Mouse (Mus musculus) embryonic stem cell, embryonic (primary cell): ENCODE results near the gene Six5.

Experiments used
- CTCF ChIA-PET, 4 experiments: fragments of 300-600 bp in 2 of 4; fragments of 350-600 bp in 2 of 4; sonication (Branson Sonifier 250); formaldehyde crosslinking; loops; one replicate each; lab custom pipeline; 2022; ENCODE audit warnings: inconsistent platforms in 2 of 4; lab: Charles Lee
- POLR2A ChIA-PET, 4 experiments: fragments of 300-600 bp in 2 of 4; fragments of 350-600 bp in 2 of 4; sonication (Branson Sonifier 250); formaldehyde crosslinking; loops; one replicate each; lab custom pipeline; 2022; ENCODE audit warnings: antibody characterized with exemption in 4 of 4, inconsistent platforms in 1 of 4; lab: Charles Lee

The Six5 gene

DNA sequence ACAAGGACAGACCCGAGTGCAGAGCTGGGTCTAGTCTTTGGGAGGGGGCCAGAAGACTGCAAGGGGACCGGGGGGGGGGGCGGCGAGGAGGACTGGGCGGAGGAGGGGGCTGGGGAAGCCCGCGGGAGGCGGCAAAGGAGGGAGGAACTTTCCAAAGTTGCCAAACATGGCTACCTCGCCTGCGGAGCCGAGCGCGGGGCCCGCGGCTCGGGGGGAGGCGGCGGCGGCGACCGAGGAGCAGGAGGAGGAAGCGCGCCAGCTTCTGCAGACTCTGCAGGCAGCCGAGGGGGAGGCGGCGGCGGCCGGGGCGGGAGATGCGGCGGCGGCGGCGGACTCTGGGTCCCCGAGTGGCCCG is at the start of gene Six5:
Gene Six5 (plus strand): TSS at position 124 of the 355 bp plus-strand sequence.
- ChIA-PET POLR2A (interaction anchor here in 3 of 4 experiments (0.6 to 18.1 kb wide), 27 partner anchors 8 to 534 kb away, joined by 3 to 172 read pairs (median 7); partner anchors contain the start of genes Dmwd (in 3 of the 3), Fbxo46 (in 3 of the 3), Rsph6a (in 3 of the 3) and Dmpk (in 2 of the 3)), CTCF (interaction anchor here (0.6 to 15.2 kb wide), 21 partner anchors 13 to 187 kb away, joined by 3 to 356 read pairs (median 10); partner anchors contain the start of genes Dmwd (in 3 of the 4), Gm4969 (in 2 of the 4), Eml2 (in 1 of the 4) and Fbxo46 (in 1 of the 4))

DNA sequence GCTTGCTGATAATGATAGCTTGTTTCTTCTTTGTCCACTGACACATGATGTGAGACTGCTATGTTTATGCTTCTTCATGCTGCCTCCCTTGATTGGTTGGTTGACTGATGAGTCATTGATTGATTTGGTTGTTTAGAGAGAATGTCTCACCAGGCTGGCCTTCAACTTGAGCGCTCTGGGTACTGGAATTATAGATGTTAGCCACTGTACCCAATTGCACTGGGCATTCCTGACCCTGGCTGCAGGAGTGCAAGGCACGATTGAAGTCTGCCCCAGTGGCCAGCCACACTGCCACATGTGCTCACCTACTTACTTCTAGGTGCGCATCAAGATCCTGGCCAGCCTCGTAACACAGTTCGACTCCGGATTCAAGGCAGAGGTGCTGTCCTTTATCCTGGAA is 49.8 kb upstream of the Six5 start:
- ChIA-PET POLR2A (interaction anchor here in 1 of 4 experiments (1.0 to 1.9 kb wide), 4 partner anchors 9 to 47 kb away, joined by 3 to 8 read pairs (median 4); partner anchors contain the start of gene Rsph6a), CTCF (interaction anchor here in 2 of 4 experiments (1.5 to 2.3 kb wide), 2 partner anchors 9 to 10 kb away, joined by 5 to 7 read pairs; partner anchors contain the start of gene Rsph6a (in 2 of the 2))

DNA sequence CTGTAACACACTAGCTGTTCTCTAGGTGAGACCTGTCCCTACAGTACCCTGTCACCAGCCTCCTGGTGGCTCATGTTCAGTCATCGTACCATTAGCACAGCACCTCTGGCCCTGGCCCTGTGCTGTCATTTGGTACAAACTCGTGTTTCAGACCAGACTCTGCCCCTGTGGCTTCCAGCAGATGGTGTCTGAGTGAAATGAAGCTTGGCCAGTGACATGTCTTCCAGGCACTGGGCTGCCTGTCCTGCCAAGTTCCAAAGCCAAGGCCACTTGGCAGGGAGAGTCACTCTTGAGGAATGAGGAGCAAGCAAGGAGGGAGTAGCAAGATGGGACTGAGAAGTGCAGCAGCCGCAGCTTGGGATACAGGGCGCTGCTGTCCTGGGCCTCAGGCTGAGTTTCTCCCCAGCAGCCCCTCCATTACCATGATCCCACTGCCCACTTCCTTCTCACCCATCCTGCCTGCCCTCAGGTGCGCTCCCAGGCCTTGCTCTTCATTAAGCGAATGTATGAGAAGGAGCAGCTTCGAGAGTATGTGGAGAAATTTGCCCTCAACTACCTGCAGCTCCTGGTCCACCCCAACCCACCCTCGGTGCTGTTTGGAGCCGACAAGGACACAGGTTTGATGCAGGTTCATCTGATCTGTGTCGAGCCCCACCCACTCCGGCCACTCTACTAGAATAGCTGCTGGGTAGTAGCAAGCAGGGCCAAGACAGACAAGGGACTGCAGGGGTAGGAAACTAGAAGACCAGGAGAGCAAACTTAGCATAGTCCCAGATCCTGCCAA is 47.9 kb upstream of the Six5 start:
- ChIA-PET CTCF (interaction anchor here (0.6 to 2.3 kb wide), 6 partner anchors 8 to 717 kb away, joined by 3 to 7 read pairs (median 4); partner anchors contain the start of gene Rsph6a (in 2 of the 4)), POLR2A (interaction anchor here in 3 of 4 experiments (0.6 to 1.9 kb wide), 8 partner anchors 8 to 47 kb away, joined by 3 to 8 read pairs (median 4); partner anchors contain the start of gene Rsph6a (in 2 of the 3))

DNA sequence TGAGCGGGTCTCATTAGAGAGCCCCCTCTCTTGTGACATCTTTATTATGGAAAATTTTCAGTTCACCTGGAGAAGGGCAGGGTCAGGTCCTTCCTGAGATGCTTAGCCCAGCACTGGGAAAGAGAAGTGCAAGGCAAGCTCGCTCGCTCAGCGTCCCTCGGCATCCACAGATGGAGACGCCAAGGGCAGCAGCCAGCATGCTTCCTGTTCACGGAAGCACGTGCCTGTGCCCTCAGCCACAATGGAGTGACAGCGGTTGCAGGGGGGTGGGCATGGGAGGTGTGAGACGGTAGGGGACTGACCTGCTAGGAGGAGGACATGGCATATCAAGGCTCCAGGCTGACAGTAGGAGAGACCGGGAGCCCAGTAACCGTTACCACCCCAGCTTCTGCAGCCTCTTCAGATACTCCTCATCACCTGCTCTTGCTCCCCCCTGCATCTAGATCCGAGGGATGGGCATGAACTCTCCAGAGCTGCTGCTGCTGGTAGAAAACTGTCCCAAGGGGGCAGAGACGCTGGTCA is 46.3 kb upstream of the Six5 start:
- ChIA-PET CTCF (interaction anchor here in 2 of 4 experiments (0.6 to 1.2 kb wide), 2 partner anchors 18 to 45 kb away, joined by 3 to 4 read pairs; no protein-coding TSS in a partner anchor), POLR2A (interaction anchor here in 2 of 4 experiments (1.3 to 1.5 kb wide), 4 partner anchors 8 to 46 kb away, joined by 3 to 5 read pairs (median 3); no protein-coding TSS in a partner anchor)

DNA sequence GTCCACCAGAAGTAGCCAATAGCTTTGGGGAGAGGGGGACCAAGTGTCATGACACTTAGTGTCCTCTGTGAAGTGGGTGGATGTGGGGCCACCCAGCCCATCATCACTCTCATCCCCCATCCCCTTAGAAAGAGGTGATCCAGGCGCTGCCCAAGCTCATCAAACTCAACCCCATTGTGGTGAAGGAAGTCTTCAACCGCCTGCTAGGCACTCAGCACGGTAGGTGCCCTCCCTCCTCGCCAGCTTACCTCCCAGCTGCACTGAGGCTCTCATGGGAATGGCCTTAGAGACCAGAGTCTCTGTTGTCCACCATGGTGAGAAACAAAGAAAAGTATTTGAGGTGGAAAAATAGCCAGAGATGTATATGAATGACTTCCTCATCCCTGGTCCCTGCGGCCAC is 45.1 kb upstream of the Six5 start:
- POLR2A ChIA-PET, result interaction anchor here in 3 of 4 experiments (0.6 to 1.4 kb wide), 4 partner anchors 9 to 653 kb away, joined by 3 to 4 read pairs (median 3); no protein-coding TSS in a partner anchor
- CTCF ChIA-PET, result interaction anchor here in 1 of 4 experiments (1.0 kb wide), 1 partner anchor 69 kb away, joined by 3 read pairs; the partner anchor contains the start of gene Gm4969

DNA sequence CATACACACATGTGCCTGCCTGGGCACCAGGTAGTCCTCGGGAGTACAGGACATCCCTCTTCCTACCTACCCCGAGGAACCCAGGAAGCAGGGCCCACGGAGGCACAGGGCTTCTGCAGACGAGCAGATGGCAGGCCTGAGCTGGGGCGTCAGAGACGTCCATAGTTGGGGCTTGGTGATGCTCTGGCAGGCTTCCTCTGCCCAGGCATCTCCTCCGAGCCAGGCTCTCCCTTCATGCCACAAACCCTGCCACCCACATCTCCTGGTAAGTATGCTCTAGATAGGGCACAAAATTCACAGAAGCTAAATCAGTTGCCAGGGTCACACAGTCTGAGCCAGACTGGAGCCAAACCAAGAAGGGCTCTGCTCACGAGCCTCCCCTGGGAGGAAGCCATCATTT is 44.2 kb upstream of the Six5 start:
- CTCF ChIA-PET, result interaction anchor here in 3 of 4 experiments (0.6 to 1.1 kb wide), 3 partner anchors 19 to 103 kb away, joined by 3 read pairs; no protein-coding TSS in a partner anchor
- POLR2A ChIA-PET, result interaction anchor here in 1 of 4 experiments (0.9 kb wide), 1 partner anchor 39 kb away, joined by 3 read pairs; no protein-coding TSS in a partner anchor

DNA sequence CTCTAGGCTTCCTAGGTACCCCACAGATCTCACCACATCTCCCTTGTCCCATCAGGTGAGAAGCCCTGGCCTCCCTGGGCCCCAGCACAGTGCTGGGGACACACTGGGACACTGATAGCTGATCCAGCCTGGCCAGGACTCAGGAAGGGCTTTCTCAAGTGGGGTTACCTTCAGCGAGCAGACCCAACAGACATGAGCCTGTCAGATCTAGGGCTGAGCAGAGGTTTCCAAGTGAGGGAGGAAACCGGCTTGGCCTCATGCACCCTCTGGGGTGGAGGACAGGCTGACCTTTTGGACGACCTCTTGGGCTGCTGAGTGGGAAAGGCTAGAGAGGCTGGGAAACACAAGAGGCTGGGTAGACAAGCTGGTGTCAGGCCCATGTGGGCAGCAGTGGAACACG is 43.2 kb upstream of the Six5 start:
- CTCF ChIA-PET, result interaction anchor here in 1 of 4 experiments (1.1 kb wide), 1 partner anchor 18 kb away, joined by 3 read pairs; no protein-coding TSS in a partner anchor

DNA sequence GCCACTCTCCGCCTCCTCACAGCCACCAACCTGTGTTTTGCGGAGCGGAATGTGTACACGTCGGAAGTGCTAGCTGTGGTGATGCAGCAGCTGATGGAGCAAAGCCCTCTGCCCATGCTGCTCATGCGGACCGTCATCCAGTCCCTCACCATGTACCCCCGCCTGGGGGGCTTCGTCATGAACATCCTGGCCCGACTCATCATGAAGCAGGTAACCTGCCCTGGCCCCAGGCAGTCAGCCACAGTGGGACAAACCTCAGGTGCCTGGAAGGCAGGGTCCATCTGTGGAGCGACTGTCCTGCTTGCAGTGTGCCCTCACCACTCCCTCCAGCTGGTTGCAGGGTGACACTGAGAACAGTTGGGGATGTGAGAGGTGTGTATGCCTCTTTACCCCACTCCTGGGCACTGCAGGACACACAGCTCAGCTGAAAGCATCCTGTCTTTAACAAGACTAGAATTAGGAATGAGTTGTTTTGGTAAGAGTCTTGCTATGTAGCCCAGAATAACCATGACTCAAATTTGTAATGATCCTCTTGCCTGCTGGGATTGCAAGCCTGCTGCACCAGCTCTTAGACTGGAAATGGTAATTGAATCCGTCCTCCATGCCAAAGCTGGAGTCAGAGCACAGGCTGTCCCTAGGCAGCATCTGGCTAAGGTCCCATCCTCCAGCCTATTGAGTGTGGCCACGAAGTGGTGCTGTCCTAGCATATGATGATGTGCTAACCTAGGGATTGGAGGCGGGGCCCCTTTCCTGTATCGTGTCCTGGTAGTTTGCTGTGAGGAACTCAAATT is 41.9 kb upstream of the Six5 start:
- CTCF ChIA-PET, result interaction anchor here in 3 of 4 experiments (0.7 to 2.2 kb wide), 6 partner anchors 14 to 40 kb away, joined by 3 to 33 read pairs (median 4); no protein-coding TSS in a partner anchor
- POLR2A ChIA-PET, result interaction anchor here in 3 of 4 experiments (1.0 to 3.6 kb wide), 12 partner anchors 9 to 176 kb away, joined by 3 to 23 read pairs (median 4); partner anchors contain the start of gene Six5 (in 2 of the 3)

More for the DNA sequence above, 43.2 kb upstream of the Six5 start:
- POLR2A ChIA-PET, result interaction anchor here in 3 of 4 experiments (0.6 to 3.6 kb wide), 3 partner anchors 14 to 378 kb away, joined by 3 to 12 read pairs (median 6); no protein-coding TSS in a partner anchor

DNA sequence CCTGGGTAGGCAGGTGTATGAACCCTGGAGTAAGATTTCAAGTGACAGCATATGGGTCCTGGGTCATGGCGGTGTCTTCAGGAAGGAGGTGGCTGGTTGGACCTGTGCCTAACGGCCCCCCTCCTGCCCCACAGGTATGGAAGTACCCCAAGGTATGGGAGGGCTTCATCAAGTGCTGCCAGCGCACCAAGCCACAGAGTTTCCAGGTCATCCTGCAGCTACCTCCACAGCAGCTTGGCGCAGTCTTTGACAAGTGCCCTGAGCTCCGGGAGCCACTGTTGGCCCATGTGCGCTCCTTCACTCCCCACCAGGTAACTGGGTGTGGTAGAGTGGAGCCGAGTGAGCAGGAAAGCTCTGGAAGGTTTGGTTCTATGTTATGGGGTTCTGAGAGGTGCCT is 41.3 kb upstream of the Six5 start:
- POLR2A ChIA-PET, result interaction anchor here in 3 of 4 experiments (1.0 to 3.6 kb wide), 16 partner anchors 9 to 176 kb away, joined by 3 to 23 read pairs (median 4); partner anchors contain the start of gene Six5 (in 2 of the 3)
- CTCF ChIA-PET, result interaction anchor here (1.0 to 2.2 kb wide), 15 partner anchors 12 to 146 kb away, joined by 3 to 33 read pairs (median 5); no protein-coding TSS in a partner anchor

DNA sequence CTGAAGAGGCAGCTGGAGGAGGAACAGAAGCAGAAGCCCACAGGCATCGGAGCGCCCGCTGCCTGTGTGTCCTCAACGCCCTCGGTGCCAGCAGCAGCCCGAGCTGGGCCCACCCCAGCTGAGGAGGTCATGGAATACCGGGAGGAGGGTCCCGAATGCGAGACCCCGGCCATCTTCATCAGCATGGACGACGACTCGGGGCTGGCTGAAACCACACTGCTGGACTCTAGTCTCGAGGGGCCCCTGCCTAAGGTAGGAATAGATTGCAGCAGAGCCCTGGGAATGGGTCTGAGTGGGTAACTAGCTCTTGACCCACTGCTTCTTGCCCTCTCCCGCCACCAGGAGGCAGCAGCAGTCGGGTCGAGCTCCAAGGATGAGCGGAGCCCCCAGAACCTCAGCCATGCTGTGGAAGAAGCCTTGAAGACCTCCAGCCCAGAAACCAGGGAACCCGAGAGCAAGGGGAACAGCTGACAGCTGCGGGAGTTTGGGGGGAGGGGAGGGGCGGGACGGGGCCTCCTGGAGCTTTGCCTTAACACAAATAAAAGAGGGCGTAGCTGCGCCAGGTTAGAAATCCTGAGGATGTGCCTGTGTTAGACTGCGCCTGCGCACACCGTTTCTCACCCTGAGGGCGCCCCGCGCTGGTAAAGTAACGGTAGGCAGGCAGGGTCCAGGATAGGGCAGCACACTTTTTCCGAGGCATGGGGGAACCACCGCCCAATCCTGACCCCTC is 40.2 kb upstream of the Six5 start, which contains the start of gene Rsph6a:
Gene Rsph6a (plus strand): TSS at position 644 of the 730 bp plus-strand sequence.
- POLR2A ChIA-PET, result interaction anchor here (0.6 to 3.6 kb wide), 38 partner anchors 8 to 770 kb away, joined by 3 to 23 read pairs (median 4); partner anchors contain the start of genes Six5 (in 3 of the 4), Fbxo46 (in 2 of the 4), Dmpk (in 1 of the 4) and Foxa3 (in 1 of the 4)
- CTCF ChIA-PET, result interaction anchor here (0.6 to 2.2 kb wide), 72 partner anchors 9 to 477 kb away, joined by 3 to 33 read pairs (median 5); partner anchors contain the start of genes Dmwd (in 1 of the 4), Foxa3 (in 1 of the 4), Gm4969 (in 1 of the 4) and Mypop (in 1 of the 4)

DNA sequence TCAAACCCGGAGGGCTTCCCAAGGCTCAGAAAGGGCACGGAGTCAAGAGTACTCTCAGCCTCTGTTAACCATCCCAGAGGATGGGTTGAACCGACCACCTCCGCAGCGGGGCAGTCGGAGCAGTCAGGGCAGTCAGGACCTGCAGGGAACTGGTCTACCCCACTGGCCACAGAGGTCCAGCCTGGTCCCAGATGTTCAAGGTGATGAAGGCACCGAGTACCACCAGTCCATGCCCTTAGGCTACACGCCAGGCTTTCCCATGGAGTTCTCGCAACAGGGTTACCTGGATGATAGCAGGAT is 39.7 kb upstream of the Six5 start:
- CTCF ChIA-PET, result interaction anchor here (0.6 to 2.2 kb wide), 56 partner anchors 9 to 476 kb away, joined by 3 to 33 read pairs (median 5); partner anchors contain the start of genes Dmwd (in 1 of the 4), Foxa3 (in 1 of the 4), Gm4969 (in 1 of the 4) and Pglyrp1 (in 1 of the 4)
- POLR2A ChIA-PET, result interaction anchor here (0.5 to 3.6 kb wide), 21 partner anchors 9 to 161 kb away, joined by 3 to 23 read pairs (median 3); partner anchors contain the start of genes Six5 (in 3 of the 4), Fbxo46 (in 2 of the 4) and Foxa3 (in 1 of the 4)

DNA sequence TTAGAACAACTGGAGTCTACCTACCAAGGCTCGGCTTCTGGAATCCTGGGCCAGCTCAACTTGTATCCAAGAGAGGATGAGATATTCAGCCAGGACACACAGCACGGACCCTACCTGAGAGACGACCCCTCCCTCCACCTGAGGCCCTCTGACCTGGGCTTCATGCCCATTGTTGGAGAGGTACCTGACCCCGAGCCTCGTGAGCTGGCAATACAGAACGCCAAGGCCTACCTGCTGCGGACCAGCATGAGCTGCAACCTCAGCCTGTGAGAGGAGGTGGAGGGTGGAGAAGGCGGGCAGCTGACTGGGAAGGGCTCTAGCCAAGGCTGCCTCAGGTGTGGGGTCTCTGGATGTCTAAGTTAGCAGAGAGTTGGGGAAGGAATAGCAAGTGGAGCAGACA is 39.3 kb upstream of the Six5 start:
- ChIA-PET CTCF (interaction anchor here (0.6 to 1.9 kb wide), 7 partner anchors 12 to 59 kb away, joined by 3 to 11 read pairs (median 4); partner anchors contain the start of gene Foxa3 (in 1 of the 4)), POLR2A (interaction anchor here in 3 of 4 experiments (0.5 to 2.8 kb wide), 7 partner anchors 9 to 85 kb away, joined by 3 to 23 read pairs (median 4); partner anchors contain the start of genes Fbxo46 (in 1 of the 3), Foxa3 (in 1 of the 3) and Six5 (in 1 of the 3))

DNA sequence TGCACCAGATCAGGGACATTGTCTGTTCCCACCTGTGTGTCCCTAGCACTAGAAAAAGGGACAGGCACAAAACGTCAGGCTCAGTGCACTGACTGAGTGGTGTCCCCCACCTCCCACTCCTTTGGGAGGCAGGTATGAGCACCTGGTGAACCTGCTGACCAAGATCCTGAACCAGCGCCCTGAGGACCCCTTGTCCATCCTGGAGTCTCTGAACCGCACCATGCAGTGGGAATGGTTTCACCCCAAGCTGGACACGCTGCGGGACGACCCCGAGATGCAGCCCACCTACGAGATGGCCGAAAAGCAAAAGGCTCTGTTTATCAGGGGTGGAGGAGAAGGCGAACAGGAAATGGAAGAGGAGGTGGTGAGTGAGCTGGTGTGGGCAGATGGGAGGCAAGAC is 37.0 kb upstream of the Six5 start:
- ChIA-PET POLR2A (interaction anchor here in 3 of 4 experiments (0.6 to 2.1 kb wide), 4 partner anchors 8 to 74 kb away, joined by 3 to 5 read pairs (median 3); no protein-coding TSS in a partner anchor), CTCF (interaction anchor here in 3 of 4 experiments (0.8 to 1.3 kb wide), 4 partner anchors 7 to 11 kb away, joined by 3 to 4 read pairs (median 3); no protein-coding TSS in a partner anchor)

DNA sequence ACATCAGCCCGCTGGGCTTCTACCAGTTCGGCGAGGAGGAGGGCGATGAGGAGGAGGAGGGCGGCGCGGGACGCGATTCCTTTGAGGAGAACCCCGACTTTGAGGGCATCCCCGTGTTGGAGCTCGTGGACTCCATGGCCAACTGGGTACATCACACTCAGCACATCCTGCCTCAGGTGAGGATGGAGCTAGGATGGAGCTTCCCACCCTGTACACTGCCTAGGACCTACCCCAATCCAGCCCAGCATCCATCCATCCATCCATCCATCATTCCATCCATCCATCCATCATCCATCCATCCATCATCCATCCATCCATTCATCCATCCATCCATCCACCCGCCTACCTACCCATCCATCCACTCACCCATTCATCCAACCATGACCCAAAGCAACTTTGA is 28.5 kb upstream of the Six5 start:
- CTCF ChIA-PET, result interaction anchor here (0.7 to 18.8 kb wide), 8 partner anchors 7 to 61 kb away, joined by 3 to 356 read pairs (median 4); partner anchors contain the start of genes Dmpk (in 1 of the 4), Rsph6a (in 1 of the 4) and Six5 (in 1 of the 4)
- POLR2A ChIA-PET, result interaction anchor here in 2 of 4 experiments (1.0 to 4.2 kb wide), 7 partner anchors 10 to 28 kb away, joined by 3 to 21 read pairs (median 8); partner anchors contain the start of genes Dmwd (in 1 of the 2), Rsph6a (in 1 of the 2) and Six5 (in 1 of the 2)

DNA sequence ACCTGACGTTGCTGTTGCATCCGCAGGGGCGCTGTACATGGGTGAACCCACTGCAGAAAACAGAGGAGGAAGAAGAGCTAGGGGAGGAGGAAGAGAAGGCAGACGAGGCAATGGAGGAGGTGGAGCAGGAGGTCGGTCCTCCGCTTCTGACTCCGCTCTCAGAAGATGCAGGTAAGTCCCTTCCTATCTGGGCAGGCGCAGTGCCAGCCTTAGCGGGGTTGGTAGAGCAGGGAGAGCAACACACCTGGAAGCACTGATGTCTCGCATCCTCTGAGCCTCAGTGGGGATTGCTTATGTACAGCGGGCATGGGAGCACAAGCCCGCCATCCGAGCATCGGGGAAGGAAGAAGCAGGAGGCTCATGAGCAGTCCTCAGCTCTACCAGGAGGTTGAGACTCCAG is 27.3 kb upstream of the Six5 start:
- ChIA-PET POLR2A (interaction anchor here in 3 of 4 experiments (0.6 to 4.2 kb wide), 10 partner anchors 9 to 62 kb away, joined by 3 to 21 read pairs (median 8); partner anchors contain the start of genes Dmwd (in 1 of the 3), Gm4969 (in 1 of the 3), Rsph6a (in 1 of the 3) and Six5 (in 1 of the 3)), CTCF (interaction anchor here (0.5 to 18.8 kb wide), 14 partner anchors 9 to 60 kb away, joined by 3 to 356 read pairs (median 4); partner anchors contain the start of genes Dmwd (in 2 of the 4), Rsph6a (in 2 of the 4), Dmpk (in 1 of the 4) and Six5 (in 1 of the 4))
